Mouse (Mus musculus) left cerebral cortex, adult 2 months (tissue): ENCODE measurements around the gene Gipc3. TPM values are rescaled to one million over a fixed set of nuclear protein-coding genes. Genes with fewer than 3 reads are reported as not detected.

Experiments used
- DNase-seq, 2 experiments: peaks; one replicate each; pipeline ENCODE4 v3.0.0; 2021 to 2022; ENCODE audit warnings: low spot score in 2 of 2, mixed read lengths in 1 of 2; ENCODE audit errors: extremely low spot score in 1 of 2
- H3K27ac ChIP-seq: fragments of 200-600 bp; 2 replicates; pipeline ENCODE4 v1.8.1; 2022
- H3K4me3 ChIP-seq: fragments of 200-600 bp; 2 replicates; pipeline ENCODE4 v1.8.1; 2022
- CTCF ChIP-seq: fragments of 200-600 bp; IDR thresholded peaks from 2 replicates; pipeline ENCODE4 v1.8.1; 2022; ENCODE audit warnings: antibody characterized with exemption, mild to moderate bottlenecking, moderate library complexity
- intact Hi-C: fragments of 180-260 bp; cut with DNase I; formaldehyde crosslinking; loops from one replicate; pipeline ENCODE4 v1.15.1; 2025
- total RNA-seq, 2 experiments: library from RNA; stranded (reverse); gene quantifications; 2 replicates each; pipeline ENCODE4 v1.2.3; 2021

Gipc3 gene
- total RNA-seq, 2 experiments from 2014 or later = 1.7 to 2.1 TPM

- no peak for DNase-seq
- H3K4me3 ChIP-seq = no peak overlapping the region
- H3K27ac ChIP-seq = no peak overlapping the region
- TF ChIP-seq CTCF = no peak
- intact Hi-C loops = no loop called here
Measured at GRCm38 (mm10) chr10:81323141-81323775, 19.8 kb downstream of the Gipc3 start.

- intact Hi-C loops = no loop called here
- Histone ChIP-seq H3K27ac (no peak overlapping the region), H3K4me3 (no peak overlapping the region)
- no peak for DNase-seq
- TF ChIP-seq CTCF = no peak
Measured at GRCm38 (mm10) chr10:81322444-81322843, 20.6 kb downstream of the Gipc3 start.

- Histone ChIP-seq H3K27ac (peak overlapping the region; percentile 100), H3K4me3 (peak overlapping the region; percentile 89)
- intact Hi-C loops = loop anchor here (2.0 kb wide), 1 partner anchor 29 kb away; the partner anchor contains the start of gene Hmg20b
- no peak for TF ChIP-seq CTCF
- DNase-seq = no peak
Measured at GRCm38 (mm10) chr10:81321436-81321835, 21.6 kb downstream of the Gipc3 start.

GRCm38 (mm10) chr10:81320550-81321347, 22.3 kb downstream of the Gipc3 start, which contains the start of gene Cactin:
Cactin (plus strand) TSS chr10:81321103.
- Histone ChIP-seq H3K27ac (peak within 1 kb of the TSS; percentile 100), H3K4me3 (peak within 1 kb of the TSS; percentile 89)
- intact Hi-C loops = loop anchor here (2.0 kb wide), 1 partner anchor 30 kb away; the partner anchor contains the start of gene Hmg20b
- peak; percentile 95 to 99 for DNase-seq
- peak; percentile 47 for TF ChIP-seq CTCF

- DNase-seq = no peak
- peak overlapping the region; percentile 100 for H3K27ac ChIP-seq
- intact Hi-C loops = loop anchor here (2.0 kb wide), 2 partner anchors 31 kb away; partner anchors contain the start of gene Hmg20b
- H3K4me3 ChIP-seq = peak overlapping the region; percentile 89
- TF ChIP-seq CTCF = no peak
Measured at GRCm38 (mm10) chr10:81319741-81320549, 23.1 kb downstream of the Gipc3 start.

- no peak overlapping the region for H3K4me3 ChIP-seq
- intact Hi-C loops = loop anchor here (2.0 kb wide), 1 partner anchor 31 kb away; no protein-coding TSS in a partner anchor
Measured at GRCm38 (mm10) chr10:81319330-81319699, 23.8 kb downstream of the Gipc3 start.

GRCm38 (mm10) chr10:81318589-81319329, 24.3 kb downstream of the Gipc3 start:
- intact Hi-C loops = loop anchor here (2.0 kb wide), 1 partner anchor 30 kb away; no protein-coding TSS in a partner anchor
- H3K27ac ChIP-seq = no peak overlapping the region; the same call in 1 of the 2 replicates
- H3K4me3 ChIP-seq = no peak overlapping the region
- DNase-seq = no peak
- no peak for TF ChIP-seq CTCF

More at GRCm38 (mm10) chr10:81319330-81319699, 23.8 kb downstream of the Gipc3 start:
- TF ChIP-seq CTCF = peak; percentile 38
- DNase-seq = no peak
- H3K27ac ChIP-seq = peak overlapping the region; percentile 100

GRCm38 (mm10) chr10:81317273-81317672, 25.8 kb downstream of the Gipc3 start:
- intact Hi-C loops = no loop called here
- TF ChIP-seq CTCF = no peak
- 0 out of 2 replicates have a peak overlapping the region, but pooled peaks have one; percentile 24 for H3K27ac ChIP-seq
- no peak overlapping the region for H3K4me3 ChIP-seq
- DNase-seq = no peak

GRCm38 (mm10) chr10:81316338-81317060, 26.6 kb downstream of the Gipc3 start:
- TF ChIP-seq CTCF = peak; percentile 50
- intact Hi-C loops = no loop called here
- Histone ChIP-seq H3K27ac (0 out of 2 replicates have a peak overlapping the region, but pooled peaks have one; percentile 24), H3K4me3 (no peak overlapping the region)
- DNase-seq = no peak

- no peak overlapping the region for H3K4me3 ChIP-seq
- no peak for TF ChIP-seq CTCF
- intact Hi-C loops = no loop called here
- no peak overlapping the region for H3K27ac ChIP-seq
- DNase-seq = no peak
Measured at GRCm38 (mm10) chr10:81315587-81315986, 27.5 kb downstream of the Gipc3 start.
